Mouse (Mus musculus) intestine, postnatal 0 days (tissue): ENCODE results near the gene Slc25a19. TPM values are rescaled to one million over a fixed set of nuclear protein-coding genes. Genes with fewer than 3 reads are reported as not detected.

Source experiments
- ATAC-seq: fragments of 200-750 bp; cut with Nextera tagmentation; 2 replicates; pipeline ENCODE4 v1.8.0; 2017; ENCODE audit warnings: mild to moderate bottlenecking, moderate TSS enrichment, moderate library complexity
- H3K27ac ChIP-seq: fragments of 300-500 bp; sonication (generic); 2 replicates; pipeline ENCODE4 v1.5.1; 2014; ENCODE audit warnings: mild to moderate bottlenecking, low read depth, low read length, moderate library complexity
- H3K27me3 ChIP-seq: fragments of 300-500 bp; sonication (generic); replicated peaks from 2 replicates; pipeline ENCODE4 v1.6.1; 2014; ENCODE audit warnings: low read length, mixed read lengths; ENCODE audit not compliant: control insufficient read depth, insufficient read depth
- H3K36me3 ChIP-seq: fragments of 300-500 bp; sonication (generic); 2 replicates; pipeline ENCODE4 v1.6.1; 2014; ENCODE audit warnings: mild to moderate bottlenecking, moderate library complexity; ENCODE audit not compliant: control insufficient read depth, insufficient read depth
- H3K4me1 ChIP-seq: fragments of 300-500 bp; sonication (generic); replicated peaks from 2 replicates; pipeline ENCODE4 v1.6.1; 2014; ENCODE audit warnings: antibody characterized with exemption, low read length, mixed read lengths; ENCODE audit not compliant: control insufficient read depth, insufficient read depth
- H3K4me2 ChIP-seq: fragments of 300-500 bp; sonication (generic); replicated peaks from 2 replicates; pipeline ENCODE4 v1.6.1; 2014; ENCODE audit warnings: low read depth, mild to moderate bottlenecking, moderate library complexity
- H3K4me3 ChIP-seq: fragments of 300-500 bp; sonication (generic); 2 replicates; pipeline ENCODE4 v1.5.1; 2014; ENCODE audit warnings: low read depth, low read length
- H3K9ac ChIP-seq: fragments of 300-500 bp; sonication (generic); 2 replicates; pipeline ENCODE4 v1.6.1; 2014; ENCODE audit warnings: mild to moderate bottlenecking, low read depth, low read length
- H3K9me3 ChIP-seq: fragments of 300-500 bp; sonication (generic); 2 replicates; pipeline ENCODE4 v1.6.1; 2016; ENCODE audit warnings: mixed run types; ENCODE audit not compliant: control insufficient read depth
- CTCF ChIP-seq: sonication (generic); IDR thresholded peaks from 2 replicates; pipeline ENCODE4 v1.5.1; 2016; ENCODE audit warnings: low read depth, mild to moderate bottlenecking, control low read depth, antibody characterized with exemption, moderate library complexity
- WGBS: fragments of 180-500 bp; shearing (Covaris S2); extraction: QIAGEN DNeasy Blood & Tissue Kit; methylation state at CpG from one replicate; pipeline ENCODE4 v1.1.7; 2014; 5-methylcytosine and 5-hydroxymethylcytosine counted together
- polyA plus RNA-seq: library from polyadenylated mRNA; unstranded; fragments of >200 nt; fragmentation: Nextera tagmentation; extraction: Ambion mirVana; gene quantifications from 2 replicates; pipeline ENCODE4 v1.2.1, GENCODE M21; 2015

Slc25a19 gene
- polyA plus RNA-seq = 19.1 and 19.5 TPM in 2 replicates

DNA sequence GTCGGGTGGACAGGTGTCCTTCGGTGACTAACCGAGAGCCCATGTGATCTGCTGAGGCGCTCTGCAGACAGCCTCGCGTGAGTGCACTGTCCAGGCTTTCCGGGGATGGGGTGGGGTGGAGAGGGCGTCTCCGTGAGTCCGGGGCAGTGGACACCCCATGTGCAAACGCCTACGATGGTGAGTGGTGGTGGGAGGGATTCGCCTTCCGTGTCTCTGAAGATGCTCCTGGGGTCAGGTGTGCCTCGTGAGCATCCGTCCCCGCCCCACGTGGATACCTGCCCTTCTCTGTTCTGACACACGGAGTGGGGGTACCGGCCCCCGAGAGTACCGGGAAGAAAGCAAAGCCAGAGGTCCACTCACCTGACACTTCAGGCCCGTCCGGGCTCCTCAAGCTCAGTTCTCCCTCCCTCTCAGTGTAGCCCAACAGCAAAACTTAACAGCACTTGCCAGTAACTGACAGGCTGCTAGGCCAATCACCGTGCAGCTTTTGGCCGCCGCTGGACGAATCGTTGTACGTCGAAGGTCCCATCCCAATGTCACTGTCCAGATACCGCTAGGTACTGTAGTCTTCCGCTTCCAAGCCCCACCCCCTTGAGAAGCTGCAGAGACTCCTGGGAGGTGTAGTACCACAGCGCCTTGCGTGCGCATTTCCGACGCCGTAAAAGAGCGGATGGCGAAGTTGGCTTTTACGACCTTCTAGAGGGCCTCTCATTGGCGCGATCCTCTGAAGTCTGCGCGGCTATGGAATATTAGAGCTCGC is at the start of gene Slc25a19:
Gene Slc25a19, minus strand, starts transcription at position 591 of the 760 bp plus-strand sequence.
- ATAC-seq = peak; percentile 98
- Histone ChIP-seq H3K4me3 (peak within 1 kb of the TSS; percentile 64), H3K4me1 (no peaks in the 10 kb centered on the region; the same call in 1 of the 2 replicates), H3K9me3 (no peaks in the 10 kb centered on the region), H3K27ac (peak within 1 kb of the TSS; percentile 41; the same call in 1 of the 2 replicates), H3K27me3 (no peaks in the 10 kb centered on the region), H3K4me2 (peak within 1 kb of the TSS; percentile 83), H3K36me3 (peaks cover 5% of the 10 kb centered on the region; the same call in 1 of the 2 replicates), H3K9ac (peak within 1 kb of the TSS; percentile 45)
- under 1% methylated on average over 44 of the region's 47 CpGs for WGBS
- TF ChIP-seq CTCF = no peak

DNA sequence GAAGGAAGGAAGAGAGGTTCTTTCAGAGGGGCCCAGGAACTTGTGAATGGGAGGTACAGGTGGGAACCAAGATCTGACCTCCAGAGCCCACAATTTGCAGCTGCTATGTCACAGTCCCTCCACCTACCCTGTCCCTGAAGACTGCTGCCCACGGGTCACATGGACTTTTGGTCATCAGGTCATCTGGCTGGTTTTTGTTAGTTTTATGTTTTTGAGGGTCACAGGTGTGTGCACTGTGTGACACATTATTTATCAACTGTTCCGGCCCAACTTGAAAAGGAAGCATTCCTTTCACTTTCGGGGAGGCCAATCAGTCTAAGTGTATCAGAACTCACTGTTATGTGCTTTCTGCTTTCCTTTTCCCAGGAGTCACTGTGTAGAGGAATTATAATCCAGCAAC is 49.4 kb upstream of the Slc25a19 start:
- ATAC-seq = no peak
- H3K9me3 ChIP-seq = no peaks in the 10 kb centered on the region
- no peaks in the 10 kb centered on the region for H3K27me3 ChIP-seq
- H3K36me3 ChIP-seq = peaks cover 13% of the 10 kb centered on the region
- H3K4me1 ChIP-seq = 0 out of 2 replicates have a peak, but pooled peaks cover 5% of the 10 kb centered on the region
- H3K27ac ChIP-seq = no peak overlapping the region
- H3K4me3 ChIP-seq = no peak overlapping the region
- H3K4me2 ChIP-seq = no peak overlapping the region
- TF ChIP-seq CTCF = no peak
- WGBS = 85% methylated on average over 3 of the region's 3 CpGs
- H3K9ac ChIP-seq = no peak overlapping the region

DNA sequence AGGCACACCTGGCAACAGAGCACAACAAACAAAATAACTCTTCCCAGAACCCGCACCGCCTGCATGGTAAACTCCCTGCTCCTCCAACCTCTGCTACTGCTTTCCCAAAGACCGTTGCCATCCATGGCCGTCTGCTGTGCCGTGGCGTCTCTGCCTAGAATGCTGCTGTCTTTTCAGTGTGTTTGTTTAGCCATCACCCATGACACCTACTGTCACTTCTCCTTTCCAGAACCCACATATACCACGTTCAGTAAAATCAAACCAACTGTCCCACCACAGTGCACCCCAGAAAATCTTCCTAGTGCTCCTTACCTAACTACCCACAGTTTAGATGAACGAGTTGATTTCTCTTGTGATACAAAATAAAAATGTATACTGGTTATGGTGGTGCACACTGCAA is 48.6 kb upstream of the Slc25a19 start:
- no peaks in the 10 kb centered on the region for H3K9me3 ChIP-seq
- TF ChIP-seq CTCF = no peak
- H3K27ac ChIP-seq = no peak overlapping the region
- peaks cover 13% of the 10 kb centered on the region for H3K36me3 ChIP-seq
- ATAC-seq = no peak
- no peak overlapping the region for H3K9ac ChIP-seq
- H3K4me1 ChIP-seq = 0 out of 2 replicates have a peak, but pooled peaks cover 5% of the 10 kb centered on the region
- H3K27me3 ChIP-seq = no peaks in the 10 kb centered on the region
- no peak overlapping the region for H3K4me3 ChIP-seq
- 87% methylated on average over 8 of the region's 8 CpGs for WGBS
- no peak overlapping the region for H3K4me2 ChIP-seq

DNA sequence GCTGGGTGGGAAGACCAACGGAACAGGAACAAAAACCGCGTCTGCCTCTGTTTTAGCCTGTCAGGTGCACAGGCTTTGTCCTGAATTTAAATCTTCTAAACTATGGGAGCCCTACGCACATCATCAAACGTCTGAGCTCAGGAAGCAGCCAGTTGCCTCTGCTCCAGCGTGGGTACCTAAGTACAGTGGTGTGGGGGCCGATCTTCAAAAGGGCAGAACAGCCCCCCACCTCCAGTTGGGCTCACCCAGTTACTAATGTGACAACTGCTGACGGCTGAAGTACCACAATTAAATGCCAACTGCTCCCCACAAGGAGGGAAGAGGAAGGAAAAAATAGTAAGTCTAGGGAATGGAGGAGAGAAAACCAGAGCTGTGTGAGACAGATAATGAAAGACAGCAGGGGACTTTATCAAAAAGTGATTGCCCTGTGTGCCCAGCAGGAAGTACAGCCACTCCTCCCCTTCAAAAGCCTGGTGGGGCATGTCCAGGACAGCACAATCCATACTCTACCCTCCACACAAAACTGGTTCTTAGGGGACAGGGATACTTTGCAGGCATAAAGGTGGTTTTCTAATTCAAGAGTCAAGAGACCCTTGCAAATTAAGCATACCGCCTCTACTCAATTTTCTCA is 46.3 kb upstream of the Slc25a19 start:
- Histone ChIP-seq H3K27me3 (no peaks in the 10 kb centered on the region), H3K9me3 (no peaks in the 10 kb centered on the region)
- 80% methylated on average over 9 of the region's 9 CpGs for whole genome bisulfite sequencing

DNA sequence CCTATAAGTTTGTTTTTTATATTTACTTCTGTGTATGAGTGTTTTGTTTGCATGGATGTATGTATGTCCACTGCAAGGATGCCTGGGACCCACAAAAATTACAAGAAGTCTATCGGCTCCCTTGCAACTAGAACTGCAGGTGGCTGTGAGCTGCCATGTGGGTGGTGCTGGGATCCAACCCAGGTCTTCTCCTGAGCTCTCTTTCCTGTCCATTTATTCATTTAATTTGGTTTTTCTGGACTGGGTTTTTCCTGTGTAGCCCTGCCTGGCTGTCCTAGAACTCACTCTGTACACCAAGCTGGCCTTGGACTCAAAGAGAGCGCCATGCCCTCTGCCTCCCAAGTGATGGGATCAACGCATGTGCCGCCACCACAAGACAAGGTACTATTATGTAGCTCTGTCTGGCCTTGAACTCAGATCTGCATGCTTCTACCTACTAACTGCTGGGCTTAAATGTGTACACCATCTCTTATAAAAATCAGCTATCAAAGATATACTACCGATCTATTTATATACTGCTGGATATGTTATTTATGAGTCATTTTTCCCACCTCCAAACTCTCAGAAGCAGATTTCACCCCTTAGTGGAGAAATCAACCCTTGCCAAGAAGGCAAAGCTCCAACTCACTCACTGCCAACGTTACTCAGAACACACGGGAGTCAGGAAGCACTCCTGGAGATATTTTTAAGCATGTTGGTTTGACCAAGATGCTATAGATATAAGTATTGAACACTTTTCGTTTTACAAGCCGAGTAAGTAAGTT is 45.6 kb upstream of the Slc25a19 start:
- Histone ChIP-seq H3K27ac (no peak overlapping the region), H3K27me3 (no peaks in the 10 kb centered on the region), H3K9ac (no peak overlapping the region), H3K4me1 (0 out of 2 replicates have a peak, but pooled peaks cover 5% of the 10 kb centered on the region), H3K4me3 (no peak overlapping the region), H3K9me3 (no peaks in the 10 kb centered on the region), H3K4me2 (no peak overlapping the region), H3K36me3 (peaks cover 10% of the 10 kb centered on the region)
- ATAC-seq = no peak
- TF ChIP-seq CTCF = no peak
- WGBS = 76% methylated on average over 9 of the region's 9 CpGs

More for the DNA sequence above, 46.3 kb upstream of the Slc25a19 start:
- no peak for ATAC-seq
- TF ChIP-seq CTCF = no peak
- Histone ChIP-seq H3K4me1 (0 out of 2 replicates have a peak, but pooled peaks cover 7% of the 10 kb centered on the region), H3K36me3 (peaks cover 13% of the 10 kb centered on the region), H3K9ac (no peak overlapping the region), H3K4me3 (no peak overlapping the region), H3K4me2 (no peak overlapping the region), H3K27ac (no peak overlapping the region)
